Mouse (Mus musculus) midbrain, embryonic 16.5 days (tissue): Measurements from ENCODE around the gene Cnnm2. TPM values are rescaled to one million over a fixed set of nuclear protein-coding genes. Genes with fewer than 3 reads are reported as not detected.

Source experiments
- ATAC-seq: fragments of 200-750 bp; cut with Nextera tagmentation; 2 replicates; pipeline ENCODE4 v1.8.0; 2017; ENCODE audit warnings: moderate TSS enrichment
- H3K27ac ChIP-seq: fragments of 300-500 bp; sonication (generic); 2 replicates; pipeline ENCODE4 v1.5.1; 2014; ENCODE audit warnings: mild to moderate bottlenecking, low read length, mixed read lengths
- H3K27me3 ChIP-seq: fragments of 300-500 bp; sonication (generic); 2 replicates; pipeline ENCODE4 v1.6.1; 2014; ENCODE audit warnings: low read depth, low read length, mixed read lengths; ENCODE audit not compliant: control insufficient read depth, insufficient read depth
- H3K36me3 ChIP-seq: fragments of 300-500 bp; sonication (generic); 2 replicates; pipeline ENCODE4 v1.6.1; 2014; ENCODE audit warnings: mild to moderate bottlenecking, low read length, moderate library complexity, mixed read lengths; ENCODE audit not compliant: control insufficient read depth, insufficient read depth
- H3K4me1 ChIP-seq: fragments of 300-500 bp; sonication (generic); 2 replicates; pipeline ENCODE4 v1.6.1; 2014; ENCODE audit warnings: mild to moderate bottlenecking, low read length, mixed read lengths; ENCODE audit not compliant: control insufficient read depth, insufficient read depth
- H3K4me2 ChIP-seq: fragments of 300-500 bp; sonication (generic); 2 replicates; pipeline ENCODE4 v1.6.1; 2014; ENCODE audit warnings: mild to moderate bottlenecking, low read length, mixed read lengths
- H3K4me3 ChIP-seq: fragments of 300-500 bp; sonication (generic); 2 replicates; pipeline ENCODE4 v1.5.1; 2014; ENCODE audit warnings: low read depth, mild to moderate bottlenecking, low read length, moderate library complexity, mixed read lengths
- H3K9ac ChIP-seq: fragments of 300-500 bp; sonication (generic); 2 replicates; pipeline ENCODE4 v1.6.1; 2014; ENCODE audit warnings: low read depth, low read length, mixed read lengths
- H3K9me3 ChIP-seq: fragments of 300-500 bp; sonication (generic); replicated peaks from 2 replicates; pipeline ENCODE4 v1.6.1; 2014; ENCODE audit warnings: mild to moderate bottlenecking, low read length, mixed read lengths; ENCODE audit not compliant: control insufficient read depth, poor library complexity, severe bottlenecking
- WGBS: fragments of 180-500 bp; shearing (Covaris S2); extraction: QIAGEN DNeasy Blood & Tissue Kit; methylation state at CpG from one replicate; pipeline ENCODE4 v1.1.7; 2014; 5-methylcytosine and 5-hydroxymethylcytosine counted together
- polyA plus RNA-seq: library from polyadenylated mRNA; unstranded; fragments of >200 nt; fragmentation: Nextera tagmentation; extraction: Ambion mirVana; gene quantifications from 2 replicates; pipeline ENCODE4 v1.2.1, GENCODE M21; 2015

Cnnm2 gene
- polyA plus RNA-seq, 1 experiment from 2014 or later, result 6.8 TPM

DNA sequence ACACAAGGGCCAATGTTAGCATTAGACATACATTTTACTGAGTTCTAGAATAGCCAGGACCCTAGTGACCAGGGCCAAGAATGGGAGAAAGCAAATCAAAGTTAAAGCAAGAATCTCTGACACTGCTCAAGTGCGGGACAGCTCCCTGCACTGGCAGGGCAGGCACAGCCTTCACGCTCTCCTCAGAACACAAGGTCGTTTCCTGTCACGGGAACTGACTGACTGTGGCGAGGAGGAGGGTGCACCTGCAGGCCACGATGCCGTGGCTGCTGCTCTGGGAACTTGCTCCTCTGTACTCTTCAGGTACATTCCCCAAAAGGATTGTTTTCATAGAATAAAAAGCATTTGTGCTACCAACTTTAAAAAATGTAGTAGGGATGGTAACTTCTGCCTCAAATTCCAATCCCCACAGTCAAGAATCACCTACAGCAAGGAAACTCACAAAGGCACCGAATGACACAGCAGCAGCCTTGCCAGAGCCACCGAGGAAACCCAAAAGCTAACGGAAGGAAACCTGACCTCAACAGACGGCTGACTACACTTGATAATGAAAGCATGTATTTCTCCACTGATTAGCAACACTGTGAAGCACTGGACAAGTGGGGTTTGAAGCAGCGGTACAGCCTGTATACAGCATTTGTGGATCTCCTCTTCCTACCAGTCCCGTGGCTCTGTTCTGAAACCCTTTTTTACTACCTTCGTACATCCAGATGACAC, 126.6 kb downstream of the Cnnm2 start:
- peaks cover 24% of the 10 kb centered on the region for H3K36me3 ChIP-seq
- WGBS, result 91% methylated on average over 14 of the region's 14 CpGs

DNA sequence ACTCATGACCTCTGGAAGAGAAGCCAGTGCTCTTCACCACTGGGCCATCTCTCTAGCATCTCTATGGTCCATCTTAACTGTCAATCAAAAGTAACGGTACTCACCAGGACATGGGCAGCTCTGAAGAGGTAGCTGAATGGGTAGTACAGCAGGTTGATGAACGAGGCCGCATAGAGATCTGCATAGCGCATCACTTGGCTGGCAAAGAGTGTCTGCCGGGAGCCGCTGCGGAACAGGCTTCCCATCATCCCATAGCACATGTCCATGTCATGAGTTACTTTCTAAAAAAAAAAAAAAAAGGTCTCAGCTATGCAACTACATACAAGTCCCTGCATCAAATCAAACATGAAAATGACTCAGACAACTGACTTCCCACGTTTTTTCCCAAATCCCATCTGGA, 128.3 kb downstream of the Cnnm2 start:
- ATAC-seq, result no peak
- WGBS, result 94% methylated on average over 8 of the region's 8 CpGs
- no peak overlapping the region for H3K9ac ChIP-seq
- no peaks in the 10 kb centered on the region for H3K4me1 ChIP-seq
- no peaks in the 10 kb centered on the region for H3K9me3 ChIP-seq
- peaks cover 27% of the 10 kb centered on the region for H3K36me3 ChIP-seq
- H3K4me3 ChIP-seq, result no peak overlapping the region
- H3K4me2 ChIP-seq, result no peak overlapping the region
- no peaks in the 10 kb centered on the region for H3K27me3 ChIP-seq
- H3K27ac ChIP-seq, result no peak overlapping the region

More for the DNA sequence above, 126.6 kb downstream of the Cnnm2 start:
- Histone ChIP-seq H3K27me3 (no peaks in the 10 kb centered on the region), H3K4me1 (no peaks in the 10 kb centered on the region), H3K4me2 (no peak overlapping the region), H3K9ac (no peak overlapping the region), H3K27ac (no peak overlapping the region), H3K9me3 (no peaks in the 10 kb centered on the region), H3K4me3 (no peak overlapping the region)
- no peak for ATAC-seq

DNA sequence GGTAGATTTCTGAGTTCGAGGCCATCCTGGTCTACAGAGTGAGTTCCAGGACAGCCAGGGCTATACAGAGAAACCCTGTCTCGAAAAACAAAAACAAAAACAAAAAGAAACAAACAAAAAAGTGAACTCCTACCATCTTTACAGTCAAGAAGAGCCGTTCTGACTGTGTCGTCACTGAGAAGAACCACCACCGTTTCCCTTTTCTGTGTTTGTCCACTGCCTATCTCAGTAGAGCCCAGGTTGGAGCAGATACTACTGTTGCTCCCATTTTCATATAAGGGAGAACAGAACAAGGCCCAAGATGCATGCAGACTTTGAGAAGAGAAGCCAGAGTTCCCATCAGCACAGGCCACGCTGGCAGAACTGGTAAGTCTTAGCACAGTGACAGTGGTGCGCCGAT, 129.3 kb downstream of the Cnnm2 start:
- 93% methylated on average over 8 of the region's 8 CpGs for WGBS
- Histone ChIP-seq H3K4me1 (no peaks in the 10 kb centered on the region), H3K4me2 (no peak overlapping the region), H3K9me3 (no peaks in the 10 kb centered on the region), H3K9ac (no peak overlapping the region), H3K27me3 (no peaks in the 10 kb centered on the region), H3K4me3 (no peak overlapping the region), H3K36me3 (peaks cover 27% of the 10 kb centered on the region), H3K27ac (no peak overlapping the region)
- ATAC-seq, result no peak

DNA sequence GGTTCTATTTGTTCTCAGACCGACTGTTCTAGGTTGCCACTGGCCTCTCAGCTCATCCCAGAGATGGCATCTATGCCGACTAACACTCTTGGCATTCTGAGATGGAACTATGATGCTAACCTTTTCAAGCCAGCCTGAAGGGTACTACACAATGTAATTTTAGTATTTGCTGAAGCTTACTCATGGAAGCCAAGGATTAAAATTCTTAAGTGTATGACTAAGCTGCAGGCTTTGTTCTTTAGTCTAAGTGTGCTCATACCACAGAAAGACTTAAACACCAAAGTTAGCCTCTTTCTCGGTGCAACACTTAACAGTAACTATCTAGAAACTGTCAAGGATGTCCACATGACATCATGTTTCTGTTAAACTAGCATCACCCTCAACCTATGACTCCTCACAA, 131.5 kb downstream of the Cnnm2 start:
- ATAC-seq, result no peak
- Histone ChIP-seq H3K4me3 (no peak overlapping the region), H3K27ac (no peak overlapping the region), H3K27me3 (no peaks in the 10 kb centered on the region), H3K9me3 (no peaks in the 10 kb centered on the region; the same call in 1 of the 2 replicates), H3K9ac (no peak overlapping the region), H3K36me3 (peaks cover 35% of the 10 kb centered on the region), H3K4me1 (no peaks in the 10 kb centered on the region), H3K4me2 (no peak overlapping the region)
- 79% methylated on average over 3 of the region's 3 CpGs for WGBS

- Histone ChIP-seq H3K36me3 (peaks cover 35% of the 10 kb centered on the region), H3K9ac (no peak overlapping the region), H3K4me1 (no peaks in the 10 kb centered on the region), H3K9me3 (no peaks in the 10 kb centered on the region; the same call in 1 of the 2 replicates), H3K4me2 (no peak overlapping the region), H3K27ac (no peak overlapping the region), H3K27me3 (no peaks in the 10 kb centered on the region), H3K4me3 (no peak overlapping the region)
- ATAC-seq, result no peak
- 90% methylated on average over 7 of the region's 7 CpGs for WGBS
Observed at GRCm38 (mm10) chr19:46893484-46893883, 132.1 kb downstream of the Cnnm2 start.

DNA sequence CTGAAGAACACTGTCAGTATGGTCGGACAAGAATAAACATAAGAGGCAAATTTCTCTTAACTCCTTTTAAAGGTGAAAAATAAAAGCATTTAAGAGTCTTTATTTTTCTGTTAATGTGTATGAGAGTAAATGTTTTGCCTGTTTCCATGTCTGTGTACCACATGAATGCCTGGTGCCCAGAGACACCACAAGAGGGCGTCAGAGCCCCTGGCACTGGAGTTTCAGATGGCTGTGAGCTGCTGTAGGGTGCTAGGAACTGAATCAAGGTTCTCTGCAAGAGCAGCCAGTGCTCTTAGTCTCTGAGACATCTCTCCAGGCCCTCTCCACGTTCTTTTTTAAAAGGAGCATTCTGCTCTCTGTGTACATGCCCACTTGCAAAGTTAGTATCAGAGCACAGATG, 135.7 kb downstream of the Cnnm2 start:
- no peak for ATAC-seq
- no peaks in the 10 kb centered on the region; the same call in 1 of the 2 replicates for H3K9me3 ChIP-seq
- H3K4me1 ChIP-seq, result no peaks in the 10 kb centered on the region
- no peak overlapping the region for H3K4me2 ChIP-seq
- no peak overlapping the region for H3K9ac ChIP-seq
- no peak overlapping the region for H3K4me3 ChIP-seq
- no peak overlapping the region for H3K27ac ChIP-seq
- WGBS, result 89% methylated on average over 3 of the region's 3 CpGs
- peaks cover 22% of the 10 kb centered on the region for H3K36me3 ChIP-seq
- no peaks in the 10 kb centered on the region for H3K27me3 ChIP-seq

GRCm38 (mm10) chr19:46898222-46898621, 136.8 kb downstream of the Cnnm2 start:
- no peak overlapping the region for H3K27ac ChIP-seq
- no peaks in the 10 kb centered on the region for H3K27me3 ChIP-seq
- ATAC-seq, result no peak
- H3K4me3 ChIP-seq, result no peak overlapping the region
- H3K9me3 ChIP-seq, result no peaks in the 10 kb centered on the region; the same call in 1 of the 2 replicates
- no peak overlapping the region for H3K4me2 ChIP-seq
- no peak overlapping the region for H3K9ac ChIP-seq
- WGBS, result 88% methylated on average over 5 of the region's 5 CpGs
- no peaks in the 10 kb centered on the region for H3K4me1 ChIP-seq
- peaks cover 22% of the 10 kb centered on the region for H3K36me3 ChIP-seq

DNA sequence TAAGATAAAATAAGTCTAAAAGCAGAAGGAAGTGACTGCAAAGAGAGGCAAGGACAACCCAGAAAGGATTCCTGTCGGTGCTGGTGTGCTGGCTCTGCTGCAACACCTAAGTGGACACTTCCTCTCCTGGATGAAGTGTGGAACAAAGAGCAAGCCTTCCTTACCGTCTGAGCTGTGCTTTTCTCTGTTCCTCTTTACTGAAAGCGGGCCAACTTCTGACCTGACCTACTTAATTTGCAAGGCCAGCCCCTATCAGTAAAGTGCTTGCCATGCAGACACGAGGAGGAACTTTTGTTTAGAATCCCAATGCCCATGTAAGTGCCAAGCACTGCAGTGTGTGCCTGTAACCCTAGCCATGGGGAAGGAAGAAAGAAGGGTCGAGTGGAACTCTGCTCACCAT, 137.9 kb downstream of the Cnnm2 start:
- Histone ChIP-seq H3K4me3 (no peak overlapping the region), H3K4me1 (no peaks in the 10 kb centered on the region), H3K27ac (no peak overlapping the region), H3K4me2 (no peak overlapping the region), H3K27me3 (no peaks in the 10 kb centered on the region), H3K36me3 (peaks cover 21% of the 10 kb centered on the region), H3K9ac (no peak overlapping the region), H3K9me3 (no peaks in the 10 kb centered on the region; the same call in 1 of the 2 replicates)
- ATAC-seq, result no peak
- 54% methylated on average over 5 of the region's 5 CpGs for WGBS

- 80% methylated on average over 5 of the region's 5 CpGs for WGBS
- Histone ChIP-seq H3K4me2 (no peak overlapping the region), H3K27ac (no peak overlapping the region), H3K9me3 (no peaks in the 10 kb centered on the region; the same call in 1 of the 2 replicates), H3K4me1 (no peaks in the 10 kb centered on the region), H3K27me3 (no peaks in the 10 kb centered on the region), H3K9ac (no peak overlapping the region), H3K4me3 (no peak overlapping the region), H3K36me3 (peaks cover 19% of the 10 kb centered on the region)
- no peak for ATAC-seq
Observed at GRCm38 (mm10) chr19:46899871-46900270, 138.5 kb downstream of the Cnnm2 start.
